Comparison of ENCODE assay signal across 8 mouse cellular contexts in the genomic region with DNA sequence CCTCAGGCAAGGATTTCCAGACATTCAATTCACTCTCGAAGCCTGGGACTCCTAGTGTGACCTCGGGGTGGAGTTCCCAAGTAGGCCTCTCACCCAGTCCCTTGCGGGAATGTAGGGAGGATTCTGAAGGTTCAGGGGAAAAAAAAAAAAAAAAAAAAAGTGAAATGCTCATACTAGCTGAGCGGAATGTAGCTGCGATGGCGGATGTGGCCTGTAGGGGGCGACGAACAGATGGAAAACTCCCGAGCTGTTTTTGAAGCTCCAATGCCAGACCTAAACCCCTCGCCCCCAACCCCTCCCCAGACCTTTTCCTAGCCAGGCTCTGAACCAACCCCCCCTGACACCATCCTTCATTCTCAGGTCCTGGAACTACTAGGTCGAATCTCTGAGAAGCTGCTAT. TPM values are rescaled to one million over a fixed set of nuclear protein-coding genes. Genes with fewer than 3 reads are reported as not detected.
A peak's percentile ranks its signal among the peaks of the same experiment; 100 is the strongest.
DNase-seq lines count a peak whose midpoint lies in the region; ATAC-seq lines count a peak whose summit lies in the region.

No protein-coding gene starts in this region.

- peaks cover 30% of the 10 kb centered on the region for H3K4me1 ChIP-seq in embryonic facial prominence, embryonic 13.5 days
- H3K4me1 ChIP-seq in hindbrain, embryonic 11.5 days (replicated peaks; ENCODE audit: control insufficient read depth, insufficient read depth, low read length) = peaks cover 10% of the 10 kb centered on the region
- H3K4me1 ChIP-seq in limb, embryonic 15.5 days = peaks cover 39% of the 10 kb centered on the region
- no peaks in the 10 kb centered on the region for H3K4me1 ChIP-seq in neural tube, embryonic 11.5 days (ENCODE audit: control insufficient read depth, insufficient read depth, low read length)

- no peak overlapping the region for H3K4me3 ChIP-seq in embryonic facial prominence, embryonic 13.5 days
- no peak overlapping the region for H3K4me3 ChIP-seq in hindbrain, embryonic 11.5 days (ENCODE audit: low read depth, low read length)
- H3K4me3 ChIP-seq in limb, embryonic 15.5 days = 0 out of 2 replicates have a peak overlapping the region, but pooled peaks have one; percentile 11
- H3K4me3 ChIP-seq in neural tube, embryonic 11.5 days (ENCODE audit: low read depth, low read length) = no peak overlapping the region

- H3K27ac ChIP-seq in embryonic facial prominence, embryonic 13.5 days = no peak overlapping the region
- no peak overlapping the region for H3K27ac ChIP-seq in hindbrain, embryonic 11.5 days (ENCODE audit: low read depth, low read length)
- no peak overlapping the region for H3K27ac ChIP-seq in limb, embryonic 15.5 days
- no peak overlapping the region for H3K27ac ChIP-seq in neural tube, embryonic 11.5 days (ENCODE audit: low read depth, low read length)

- 0 out of 2 replicates have a peak, but pooled peaks have one; percentile 22 for ATAC-seq in embryonic facial prominence, embryonic 13.5 days (ENCODE audit: insufficient number of reproducible peaks, insufficient read depth, low FRiP score, low TSS enrichment, low read depth)
- no peak for ATAC-seq in hindbrain, embryonic 11.5 days (ENCODE audit: low FRiP score)
- no peak for ATAC-seq in limb, embryonic 15.5 days (ENCODE audit: insufficient number of reproducible peaks, low FRiP score, low TSS enrichment, low read depth)
- ATAC-seq in neural tube, embryonic 11.5 days (ENCODE audit: insufficient read depth, low FRiP score, low TSS enrichment) = no peak

- H3K9ac ChIP-seq in embryonic facial prominence, embryonic 13.5 days = no peak overlapping the region
- no peak overlapping the region for H3K9ac ChIP-seq in hindbrain, embryonic 11.5 days (ENCODE audit: low read depth, low read length)
- no peak overlapping the region for H3K9ac ChIP-seq in limb, embryonic 15.5 days
- no peak overlapping the region for H3K9ac ChIP-seq in neural tube, embryonic 11.5 days (ENCODE audit: low read length)

- H3K4me2 ChIP-seq in embryonic facial prominence, embryonic 13.5 days = peak overlapping the region; percentile 30; the same call in 1 of the 2 replicates
- H3K4me2 ChIP-seq in hindbrain, embryonic 11.5 days (replicated peaks; ENCODE audit: low read depth, low read length) = no peak overlapping the region
- peak overlapping the region; percentile 26; the same call in 1 of the 2 replicates for H3K4me2 ChIP-seq in limb, embryonic 15.5 days
- peak overlapping the region; percentile 24 for H3K4me2 ChIP-seq in neural tube, embryonic 11.5 days (ENCODE audit: low read depth)

- H3K9me3 ChIP-seq in embryonic facial prominence, embryonic 13.5 days = no peaks in the 10 kb centered on the region
- H3K9me3 ChIP-seq in hindbrain, embryonic 11.5 days (ENCODE audit: control insufficient read depth, low read length) = no peaks in the 10 kb centered on the region
- H3K9me3 ChIP-seq in limb, embryonic 15.5 days = no peaks in the 10 kb centered on the region
- H3K9me3 ChIP-seq in neural tube, embryonic 11.5 days (ENCODE audit: control insufficient read depth, low read length) = no peaks in the 10 kb centered on the region

- DNase-seq in left cerebral cortex, postnatal 4 days = peak; percentile 81
- DNase-seq in left cerebral cortex, adult 9 months (ENCODE audit: low spot score in 2 of 2) = no peak
- peak; percentile 91 for DNase-seq in ZHBTc4 (ENCODE audit: low read depth, low spot score)
- peak; percentile 93 for DNase-seq in hindbrain, embryonic 11.5 days (ENCODE audit: low spot score)
- DNase-seq in neural tube, embryonic 11.5 days (ENCODE audit: low spot score) = peak; percentile 87
- no peak for DNase-seq in frontal cortex, postnatal 25 days (ENCODE audit: low spot score in 2 of 2)

- H3K27me3 ChIP-seq in embryonic facial prominence, embryonic 13.5 days = peaks cover 96% of the 10 kb centered on the region
- H3K27me3 ChIP-seq in hindbrain, embryonic 11.5 days (ENCODE audit: control insufficient read depth, insufficient read depth, low read length) = peaks cover 73% of the 10 kb centered on the region
- peaks cover 91% of the 10 kb centered on the region for H3K27me3 ChIP-seq in limb, embryonic 15.5 days
- peaks cover 85% of the 10 kb centered on the region for H3K27me3 ChIP-seq in neural tube, embryonic 11.5 days (ENCODE audit: control insufficient read depth, insufficient read depth, low read length)

- WGBS in embryonic facial prominence, embryonic 13.5 days = 0% methylated on average over 11 of the region's 11 CpGs
- WGBS in hindbrain, embryonic 11.5 days = 0% methylated on average over 11 of the region's 11 CpGs
- WGBS in limb, embryonic 15.5 days = under 1% methylated on average over 11 of the region's 11 CpGs
- WGBS in neural tube, embryonic 11.5 days = under 1% methylated on average over 11 of the region's 11 CpGs

- intact Hi-C loops in left cerebral cortex, postnatal 4 days (cut with DNase I) = no loop called here

- H3K36me3 ChIP-seq in embryonic facial prominence, embryonic 13.5 days = no peaks in the 10 kb centered on the region
- no peaks in the 10 kb centered on the region for H3K36me3 ChIP-seq in hindbrain, embryonic 11.5 days (ENCODE audit: control insufficient read depth, insufficient read depth, low read length)
- no peaks in the 10 kb centered on the region for H3K36me3 ChIP-seq in limb, embryonic 15.5 days
- H3K36me3 ChIP-seq in neural tube, embryonic 11.5 days (ENCODE audit: control insufficient read depth, insufficient read depth, low read length) = no peaks in the 10 kb centered on the region

RNA-seq across cellular contexts. Expression of a gene that starts 4.9 kb away (rescaled TPM):
- not detected for total RNA-seq in left cerebral cortex, postnatal 4 days (2021)
- polyA plus RNA-seq in embryonic facial prominence, embryonic 13.5 days (2015; fragmentation: Nextera tagmentation; extraction: Ambion mirVana) = 0.90 and 1.0 TPM in 2 replicates
- polyA plus RNA-seq in hindbrain, embryonic 11.5 days (2014; fragmentation: Nextera tagmentation; extraction: Ambion mirVana) = 2.2 and 2.5 TPM in 2 replicates
- polyA plus RNA-seq in limb, embryonic 15.5 days (2015; fragmentation: Nextera tagmentation; extraction: Ambion mirVana) = 0.72 and 1.1 TPM in 2 replicates
- polyA plus RNA-seq in neural tube, embryonic 11.5 days (2014; fragmentation: Nextera tagmentation; extraction: Ambion mirVana) = 4.2 and 5.6 TPM in 2 replicates

RNA-seq across cellular contexts. Expression of a gene that starts 54.5 kb away (rescaled TPM):
- total RNA-seq in left cerebral cortex, postnatal 4 days (2021) = 10 to 100 TPM; 13.1 to 13.5 TPM
- polyA plus RNA-seq in embryonic facial prominence, embryonic 13.5 days (2015; fragmentation: Nextera tagmentation; extraction: Ambion mirVana) = 20.0 and 21.9 TPM in 2 replicates
- 13.9 and 18.4 TPM in 2 replicates for polyA plus RNA-seq in hindbrain, embryonic 11.5 days (2014; fragmentation: Nextera tagmentation; extraction: Ambion mirVana)
- 17.0 and 17.9 TPM in 2 replicates for polyA plus RNA-seq in limb, embryonic 15.5 days (2015; fragmentation: Nextera tagmentation; extraction: Ambion mirVana)
- polyA plus RNA-seq in neural tube, embryonic 11.5 days (2014; fragmentation: Nextera tagmentation; extraction: Ambion mirVana) = 16.4 and 17.4 TPM in 2 replicates

Comparison
In these comparisons a context has a peak if more than half of its experiments do, and no peak if none do; other contexts are left out.
1. DNase-seq: peak in left cerebral cortex, postnatal 4 days (single experiment), ZHBTc4 (single experiment), hindbrain, embryonic 11.5 days (single experiment) and neural tube, embryonic 11.5 days (single experiment); none in left cerebral cortex, adult 9 months (0 of 2) and frontal cortex, postnatal 25 days (0 of 2).